Mouse (Mus musculus) embryonic facial prominence, embryonic 15.5 days (tissue): Measurements from ENCODE around the gene Mynn. TPM values are rescaled to one million over a fixed set of nuclear protein-coding genes. Genes with fewer than 3 reads are reported as not detected.

Source experiments
- ATAC-seq: fragments of 200-750 bp; cut with Nextera tagmentation; 2 replicates; pipeline ENCODE4 v1.8.0; 2017; ENCODE audit warnings: low read depth, moderate TSS enrichment; ENCODE audit not compliant: insufficient number of reproducible peaks, low FRiP score, low TSS enrichment
- H3K27ac ChIP-seq: fragments of 300-500 bp; sonication (generic); replicated peaks from 2 replicates; pipeline ENCODE4 v1.5.1; 2015; ENCODE audit warnings: mild to moderate bottlenecking, inconsistent platforms
- H3K27me3 ChIP-seq: fragments of 300-500 bp; sonication (generic); 2 replicates; pipeline ENCODE4 v1.6.1; 2015; ENCODE audit warnings: inconsistent platforms
- H3K36me3 ChIP-seq: fragments of 300-500 bp; sonication (generic); 2 replicates; pipeline ENCODE4 v1.6.1; 2015; ENCODE audit warnings: mild to moderate bottlenecking, inconsistent platforms
- H3K4me1 ChIP-seq: fragments of 300-500 bp; sonication (generic); 2 replicates; pipeline ENCODE4 v1.6.1; 2015; ENCODE audit warnings: inconsistent platforms
- H3K4me2 ChIP-seq: fragments of 300-500 bp; sonication (generic); replicated peaks from 2 replicates; pipeline ENCODE4 v1.6.1; 2015; ENCODE audit warnings: mild to moderate bottlenecking, inconsistent platforms
- H3K4me3 ChIP-seq: fragments of 300-500 bp; sonication (generic); replicated peaks from 2 replicates; pipeline ENCODE4 v1.5.1; 2015; ENCODE audit warnings: mild to moderate bottlenecking, inconsistent platforms
- H3K9ac ChIP-seq: fragments of 300-500 bp; sonication (generic); 2 replicates; pipeline ENCODE4 v1.6.1; 2015; ENCODE audit warnings: inconsistent platforms
- H3K9me3 ChIP-seq: fragments of 300-500 bp; sonication (generic); replicated peaks from 2 replicates; pipeline ENCODE4 v1.6.1; 2016; ENCODE audit warnings: inconsistent platforms
- WGBS: fragments of 180-500 bp; shearing (Covaris S2); methylation state at CpG from one replicate; pipeline ENCODE4 v1.1.7; 2015; 5-methylcytosine and 5-hydroxymethylcytosine counted together
- polyA plus RNA-seq: library from polyadenylated mRNA; unstranded; fragments of >200 nt; fragmentation: Nextera tagmentation; extraction: Ambion mirVana; gene quantifications from 2 replicates; pipeline ENCODE4 v1.2.1, GENCODE M21; 2015

Gene Mynn
- polyA plus RNA-seq, 1 experiment from 2014 or later = 27.7 TPM

- 0 out of 2 replicates have a peak, but pooled peaks cover 4% of the 10 kb centered on the region for H3K36me3 ChIP-seq
- ATAC-seq = no peak
- H3K9me3 ChIP-seq = no peaks in the 10 kb centered on the region
- H3K4me1 ChIP-seq = peaks cover 10% of the 10 kb centered on the region
- H3K27ac ChIP-seq = peak within 1 kb of the TSS; percentile 75
- H3K27me3 ChIP-seq = peaks cover 7% of the 10 kb centered on the region; the same call in 1 of the 2 replicates
- H3K4me2 ChIP-seq = peak within 1 kb of the TSS; percentile 62
- 1% methylated on average over 32 of the region's 32 CpGs for WGBS
- peak within 1 kb of the TSS; percentile 23 for H3K9ac ChIP-seq
- peak within 1 kb of the TSS; percentile 68 for H3K4me3 ChIP-seq
Observed at GRCm38 (mm10) chr3:30599711-30600545, 1.9 kb upstream of the Mynn start, which contains the start of gene Actrt3. Actrt3 (minus strand) TSS chr3:30599939.

DNA sequence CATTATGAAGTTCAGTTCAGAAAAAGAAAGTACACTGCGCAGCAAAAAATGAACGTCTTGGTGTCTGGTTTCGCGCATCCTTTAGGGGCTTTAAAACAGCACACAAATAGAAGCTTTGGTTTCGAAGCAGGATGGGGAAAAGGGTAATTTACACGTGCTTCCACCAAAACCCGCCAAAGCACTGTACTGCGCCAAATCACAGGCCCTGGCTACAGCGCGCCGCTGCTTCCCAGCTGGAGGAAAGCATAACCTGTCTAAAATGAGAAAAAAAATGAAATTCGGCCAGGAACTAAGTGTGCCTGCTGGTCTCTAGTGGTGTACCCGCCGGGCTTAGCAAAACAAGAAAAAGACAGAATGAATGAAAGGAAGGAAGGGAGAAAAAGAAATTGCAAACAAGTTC, 1.1 kb upstream of the Mynn start:
- peaks cover 10% of the 10 kb centered on the region for H3K4me1 ChIP-seq
- peak overlapping the region; percentile 75 for H3K27ac ChIP-seq
- under 1% methylated on average over 14 of the region's 14 CpGs for WGBS
- H3K9ac ChIP-seq = peak overlapping the region; percentile 23; the same call in 1 of the 2 replicates
- ATAC-seq = no peak
- peak overlapping the region; percentile 68 for H3K4me3 ChIP-seq
- H3K36me3 ChIP-seq = peaks cover 6% of the 10 kb centered on the region; the same call in 1 of the 2 replicates
- no peaks in the 10 kb centered on the region for H3K9me3 ChIP-seq
- peak overlapping the region; percentile 62 for H3K4me2 ChIP-seq
- H3K27me3 ChIP-seq = peaks cover 7% of the 10 kb centered on the region; the same call in 1 of the 2 replicates

GRCm38 (mm10) chr3:30601175-30601574, 690 bp upstream of the Mynn start:
- Histone ChIP-seq H3K4me1 (peaks cover 10% of the 10 kb centered on the region), H3K27me3 (peaks cover 7% of the 10 kb centered on the region; the same call in 1 of the 2 replicates), H3K9ac (no peak overlapping the region), H3K4me2 (peak overlapping the region; percentile 62), H3K9me3 (no peaks in the 10 kb centered on the region), H3K27ac (peak overlapping the region; percentile 75; the same call in 1 of the 2 replicates), H3K4me3 (peak overlapping the region; percentile 68), H3K36me3 (peaks cover 10% of the 10 kb centered on the region; the same call in 1 of the 2 replicates)
- WGBS = under 1% methylated on average over 17 of the region's 17 CpGs
- ATAC-seq = 0 out of 2 replicates have a peak, but pooled peaks have one; percentile 13

GRCm38 (mm10) chr3:30601610-30602064, 228 bp upstream of the Mynn start:
- Histone ChIP-seq H3K27me3 (peaks cover 7% of the 10 kb centered on the region; the same call in 1 of the 2 replicates), H3K27ac (peak overlapping the region; percentile 98), H3K4me1 (peaks cover 10% of the 10 kb centered on the region), H3K9me3 (no peaks in the 10 kb centered on the region), H3K4me3 (peak overlapping the region; percentile 68), H3K9ac (peak overlapping the region; percentile 77), H3K4me2 (peak overlapping the region; percentile 62), H3K36me3 (peaks cover 14% of the 10 kb centered on the region; the same call in 1 of the 2 replicates)
- no peak for ATAC-seq
- WGBS = under 1% methylated on average over 13 of the region's 13 CpGs

- peaks cover 10% of the 10 kb centered on the region for H3K4me1 ChIP-seq
- ATAC-seq = peak; percentile 36
- under 1% methylated on average over 27 of the region's 27 CpGs for WGBS
- H3K27me3 ChIP-seq = peaks cover 7% of the 10 kb centered on the region; the same call in 1 of the 2 replicates
- H3K9ac ChIP-seq = peak overlapping the region; percentile 77
- peaks cover 22% of the 10 kb centered on the region for H3K36me3 ChIP-seq
- peak overlapping the region; percentile 68 for H3K4me3 ChIP-seq
- H3K4me2 ChIP-seq = peak overlapping the region; percentile 62
- H3K27ac ChIP-seq = peak overlapping the region; percentile 98
- H3K9me3 ChIP-seq = no peaks in the 10 kb centered on the region
Observed at GRCm38 (mm10) chr3:30602740-30603098, 854 bp downstream of the Mynn start.

GRCm38 (mm10) chr3:30603256-30603655, 1.4 kb downstream of the Mynn start:
- peaks cover 25% of the 10 kb centered on the region for H3K36me3 ChIP-seq
- 42% methylated on average over 10 of the region's 10 CpGs for WGBS
- H3K27ac ChIP-seq = peak overlapping the region; percentile 98; the same call in 1 of the 2 replicates
- H3K4me1 ChIP-seq = peaks cover 10% of the 10 kb centered on the region
- H3K9ac ChIP-seq = no peak overlapping the region; the same call in 1 of the 2 replicates
- no peak for ATAC-seq
- H3K4me2 ChIP-seq = peak overlapping the region; percentile 62
- peak overlapping the region; percentile 68 for H3K4me3 ChIP-seq
- no peaks in the 10 kb centered on the region for H3K9me3 ChIP-seq
- 0 out of 2 replicates have a peak, but pooled peaks cover 3% of the 10 kb centered on the region for H3K27me3 ChIP-seq

DNA sequence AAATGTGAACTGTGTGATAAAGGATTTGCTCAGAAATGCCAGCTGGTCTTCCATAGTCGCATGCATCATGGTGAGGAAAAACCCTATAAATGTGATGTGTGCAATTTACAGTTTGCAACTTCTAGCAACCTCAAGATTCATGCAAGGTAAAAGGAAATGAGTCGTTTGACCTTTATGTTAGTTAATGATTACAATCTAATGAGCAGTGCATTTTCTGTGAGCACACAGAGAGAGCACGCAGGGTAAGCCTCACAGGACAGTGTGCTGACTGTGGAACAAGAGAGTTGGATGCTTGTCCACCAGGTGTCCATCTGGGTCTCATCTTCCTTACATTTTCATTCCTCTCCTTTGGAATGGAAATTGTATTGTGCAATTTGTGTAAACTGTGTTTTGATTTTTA, 7.1 kb downstream of the Mynn start:
- no peaks in the 10 kb centered on the region; the same call in 1 of the 2 replicates for H3K4me1 ChIP-seq
- H3K4me2 ChIP-seq = no peak overlapping the region
- no peak overlapping the region for H3K27ac ChIP-seq
- H3K9ac ChIP-seq = no peak overlapping the region
- no peak overlapping the region for H3K4me3 ChIP-seq
- H3K27me3 ChIP-seq = no peaks in the 10 kb centered on the region
- no peak for ATAC-seq
- WGBS = 87% methylated on average over 3 of the region's 3 CpGs
- peaks cover 64% of the 10 kb centered on the region for H3K36me3 ChIP-seq
- no peaks in the 10 kb centered on the region for H3K9me3 ChIP-seq

GRCm38 (mm10) chr3:30610930-30611329, 9.1 kb downstream of the Mynn start:
- Histone ChIP-seq H3K4me1 (no peaks in the 10 kb centered on the region), H3K4me3 (no peak overlapping the region), H3K9ac (no peak overlapping the region), H3K27me3 (no peaks in the 10 kb centered on the region), H3K36me3 (peaks cover 73% of the 10 kb centered on the region), H3K9me3 (no peaks in the 10 kb centered on the region), H3K4me2 (no peak overlapping the region), H3K27ac (no peak overlapping the region)
- ATAC-seq = no peak
- 83% methylated on average over 4 of the region's 4 CpGs for WGBS

DNA sequence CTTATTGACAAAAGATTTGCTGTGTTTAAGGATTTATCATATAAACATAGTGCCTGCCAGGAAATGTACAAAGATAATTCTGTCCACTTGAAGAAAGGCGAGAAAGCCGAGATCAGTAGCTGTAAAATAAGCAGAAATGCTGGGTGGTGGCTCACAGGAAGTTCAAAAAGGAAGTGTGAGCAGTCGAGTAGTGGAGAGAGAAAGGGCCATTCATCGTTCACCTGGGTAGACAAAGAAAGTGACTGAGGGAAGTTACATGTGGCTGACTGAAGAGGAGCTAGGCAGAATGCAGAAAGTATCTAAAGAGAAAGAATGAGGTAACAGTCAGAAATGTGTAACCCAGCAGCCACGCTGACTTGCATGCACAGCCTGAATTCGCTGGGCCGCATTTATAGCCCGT, 18.3 kb downstream of the Mynn start:
- peaks cover 38% of the 10 kb centered on the region for H3K36me3 ChIP-seq
- 72% methylated on average over 8 of the region's 8 CpGs for WGBS

DNA sequence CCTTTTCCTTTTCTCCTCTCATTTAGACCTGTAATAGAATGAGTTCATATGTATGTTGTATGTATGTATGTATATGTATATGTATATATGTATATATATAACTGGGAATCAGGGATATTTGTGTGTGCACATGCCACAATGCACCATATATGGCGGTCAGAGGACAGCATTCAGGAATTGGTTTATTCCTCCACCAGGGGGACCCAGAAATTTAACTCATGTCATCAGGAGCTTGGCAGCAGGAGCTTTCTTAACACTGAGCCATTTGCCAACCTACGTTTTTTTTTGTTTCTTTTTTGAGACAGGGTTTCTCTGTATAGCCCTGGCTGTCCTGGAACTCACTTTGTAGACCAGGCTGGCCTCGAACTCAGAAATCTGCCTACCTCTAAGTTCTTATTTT, 31.8 kb downstream of the Mynn start:
- Histone ChIP-seq H3K9ac (no peak overlapping the region), H3K27me3 (no peaks in the 10 kb centered on the region), H3K4me2 (no peak overlapping the region), H3K9me3 (no peaks in the 10 kb centered on the region), H3K4me3 (no peak overlapping the region), H3K4me1 (no peaks in the 10 kb centered on the region), H3K27ac (no peak overlapping the region), H3K36me3 (no peaks in the 10 kb centered on the region)
- 53% methylated on average over 3 of the region's 3 CpGs for WGBS
- ATAC-seq = no peak

More for the DNA sequence above, 18.3 kb downstream of the Mynn start:
- no peaks in the 10 kb centered on the region for H3K9me3 ChIP-seq
- ATAC-seq = no peak
- no peak overlapping the region for H3K27ac ChIP-seq
- H3K9ac ChIP-seq = no peak overlapping the region
- no peak overlapping the region for H3K4me2 ChIP-seq
- no peaks in the 10 kb centered on the region for H3K27me3 ChIP-seq
- H3K4me3 ChIP-seq = no peak overlapping the region
- H3K4me1 ChIP-seq = no peaks in the 10 kb centered on the region

DNA sequence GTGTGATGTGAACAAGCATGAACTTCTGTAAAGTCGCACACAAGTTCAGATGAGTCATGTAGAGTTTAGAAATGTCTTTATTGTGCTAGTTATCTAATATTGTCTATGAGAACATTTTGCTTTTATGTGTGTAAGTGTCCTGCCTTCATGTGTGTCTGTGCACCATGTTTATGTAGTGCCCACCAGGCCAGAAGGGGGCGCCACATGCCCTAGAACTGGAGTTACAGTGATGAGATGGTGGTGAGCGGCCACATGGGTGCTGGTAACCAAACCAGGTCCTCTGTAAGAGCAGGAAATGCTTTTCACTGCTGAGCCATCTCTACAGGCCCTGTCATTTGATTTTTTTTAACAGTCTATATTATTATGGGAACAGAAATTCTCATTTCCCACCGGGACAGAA, 33.8 kb downstream of the Mynn start:
- no peak overlapping the region for H3K9ac ChIP-seq
- no peaks in the 10 kb centered on the region for H3K9me3 ChIP-seq
- no peak overlapping the region for H3K4me2 ChIP-seq
- WGBS = 80% methylated on average over 4 of the region's 4 CpGs
- no peak overlapping the region for H3K4me3 ChIP-seq
- H3K27ac ChIP-seq = no peak overlapping the region
- H3K4me1 ChIP-seq = no peaks in the 10 kb centered on the region
- ATAC-seq = no peak
- no peaks in the 10 kb centered on the region for H3K27me3 ChIP-seq
- no peaks in the 10 kb centered on the region for H3K36me3 ChIP-seq
